Mouse (Mus musculus): Measurements from ENCODE around the gene Cab39l.

- TF ChIP-seq CTCF (IDR thresholded peaks at IDR 0.05; ENCODE audit: low read depth, low read length) (no peak), POLR2A (IDR thresholded peaks at IDR 0.05; ENCODE audit: insufficient read depth, low read length) (no peak)
Measured at GRCm38 (mm10) chr14:59513922-59514444, 73.2 kb downstream of the Cab39l start.

Measured in ES-Bruce4 (cell line).